Mouse (Mus musculus) liver, embryonic 11.5 days (tissue): ENCODE data around the gene Edc4. TPM values are rescaled to one million over a fixed set of nuclear protein-coding genes. Genes with fewer than 3 reads are reported as not detected.

Experiments
- ATAC-seq: fragments of 200-750 bp; cut with Nextera tagmentation; replicated peaks from 2 replicates; pipeline ENCODE4 v1.8.0; 2017; ENCODE audit warnings: moderate number of reproducible peaks, mild to moderate bottlenecking, moderate TSS enrichment, moderate library complexity; ENCODE audit not compliant: low FRiP score
- DNase-seq: peaks from one replicate; pipeline ENCODE4 v3.0.0-alpha.2; 2017; ENCODE audit warnings: low spot score
- H3K27ac ChIP-seq: fragments of 300-500 bp; sonication (generic); 2 replicates; pipeline ENCODE4 v1.5.1; 2014; ENCODE audit warnings: mild to moderate bottlenecking, low read depth, low read length, control low read depth
- H3K27me3 ChIP-seq: fragments of 300-500 bp; sonication (generic); replicated peaks from 2 replicates; pipeline ENCODE4 v1.6.1; 2014; ENCODE audit warnings: low read length, mixed read lengths; ENCODE audit not compliant: control insufficient read depth, insufficient read depth
- H3K36me3 ChIP-seq: fragments of 300-500 bp; sonication (generic); 2 replicates; pipeline ENCODE4 v1.6.1; 2014; ENCODE audit warnings: mild to moderate bottlenecking, low read length, moderate library complexity, mixed read lengths; ENCODE audit not compliant: control insufficient read depth, insufficient read depth
- H3K4me1 ChIP-seq: fragments of 300-500 bp; sonication (generic); replicated peaks from 2 replicates; pipeline ENCODE4 v1.6.1; 2014; ENCODE audit warnings: low read length, mixed read lengths; ENCODE audit not compliant: control insufficient read depth, insufficient read depth
- H3K4me2 ChIP-seq: fragments of 300-500 bp; sonication (generic); 2 replicates; pipeline ENCODE4 v1.6.1; 2014; ENCODE audit warnings: mild to moderate bottlenecking, control low read depth, moderate library complexity
- H3K4me3 ChIP-seq: fragments of 300-500 bp; sonication (generic); 2 replicates; pipeline ENCODE4 v1.5.1; 2014; ENCODE audit warnings: low read depth, low read length, control low read depth
- H3K9ac ChIP-seq: fragments of 300-500 bp; sonication (generic); 2 replicates; pipeline ENCODE4 v1.6.1; 2014; ENCODE audit warnings: low read depth, low read length, control low read depth
- H3K9me3 ChIP-seq: fragments of 300-500 bp; sonication (generic); 2 replicates; pipeline ENCODE4 v1.6.1; 2016; ENCODE audit warnings: low read length, inconsistent platforms, mixed read lengths; ENCODE audit not compliant: control insufficient read depth
- WGBS: fragments of 180-500 bp; shearing (Covaris S2); extraction: QIAGEN DNeasy Blood & Tissue Kit; methylation state at CpG from one replicate; pipeline ENCODE4 v1.1.7; 2014; 5-methylcytosine and 5-hydroxymethylcytosine counted together
- polyA plus RNA-seq: library from polyadenylated mRNA; unstranded; fragments of >200 nt; fragmentation: Nextera tagmentation; extraction: Ambion mirVana; gene quantifications from 2 replicates; pipeline ENCODE4 v1.2.1, GENCODE M21; 2014

The Edc4 gene
- polyA plus RNA-seq, 1 experiment from 2014 or later = 43.7 TPM

- H3K4me2 ChIP-seq = peak overlapping the region; percentile 54
- no peaks in the 10 kb centered on the region; the same call in 1 of the 2 replicates for H3K9me3 ChIP-seq
- peaks cover 50% of the 10 kb centered on the region for H3K36me3 ChIP-seq
- ATAC-seq (peak; percentile 13; the same call in 1 of the 2 replicates), DNase-seq (no peak)
- peak overlapping the region; percentile 41 for H3K4me3 ChIP-seq
- H3K4me1 ChIP-seq = peaks cover 19% of the 10 kb centered on the region
- H3K27ac ChIP-seq = peak overlapping the region; percentile 64; the same call in 1 of the 2 replicates
- H3K27me3 ChIP-seq = no peaks in the 10 kb centered on the region
- 88% methylated on average over 5 of the region's 5 CpGs for WGBS
- H3K9ac ChIP-seq = no peak overlapping the region
These were observed 61.9 kb downstream of the Edc4 start for GRCm38 (mm10) chr8:105942542-105942941.

DNA sequence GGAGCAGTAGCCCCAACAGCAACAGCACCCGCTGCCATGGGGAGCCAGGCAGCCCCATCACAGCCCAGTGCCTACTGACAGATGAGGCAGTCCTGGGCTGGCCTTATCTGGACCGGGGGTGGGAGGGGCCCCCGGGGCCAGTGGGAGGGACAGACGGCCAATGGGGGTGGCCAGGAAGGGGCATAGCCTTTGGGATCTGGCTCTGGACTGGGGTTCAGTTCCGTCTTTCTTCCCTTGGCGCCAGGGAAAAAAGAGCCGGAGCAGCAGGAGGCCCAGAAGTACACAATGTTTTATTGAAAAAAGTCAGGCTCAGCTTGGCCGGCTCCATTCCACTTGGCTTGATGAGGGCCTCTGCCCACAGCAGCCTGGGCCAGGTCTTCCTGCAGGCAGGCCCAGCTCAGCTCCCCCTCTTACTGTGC is 62.6 kb downstream of the Edc4 start, which contains the start of gene Lcat:
Gene Lcat (minus strand): TSS at position 62 of the 419 bp plus-strand sequence.
- peak; percentile 56 for DNase-seq
- no peaks in the 10 kb centered on the region; the same call in 1 of the 2 replicates for H3K9me3 ChIP-seq
- ATAC-seq = peak; percentile 63
- WGBS = 69% methylated on average over 8 of the region's 8 CpGs
- H3K4me1 ChIP-seq = peaks cover 15% of the 10 kb centered on the region
- 0 out of 2 replicates have a peak within 1 kb of the TSS, but pooled peaks have one; percentile 12 for H3K9ac ChIP-seq
- H3K36me3 ChIP-seq = peaks cover 52% of the 10 kb centered on the region
- peak within 1 kb of the TSS; percentile 41 for H3K4me3 ChIP-seq
- H3K27ac ChIP-seq = peak within 1 kb of the TSS; percentile 64
- H3K27me3 ChIP-seq = no peaks in the 10 kb centered on the region
- peak within 1 kb of the TSS; percentile 54 for H3K4me2 ChIP-seq

Other genes starting within 250 kb of the Edc4 start
- gene Ctcf, start 244.3 kb upstream of the Edc4 start, polyA plus RNA-seq = 79.0 and 83.2 TPM in 2 replicates
- 0.53 TPM in 1 of 2 replicates, not detected in the other for gene Agrp, start 243.5 kb upstream of the Edc4 start, polyA plus RNA-seq
- gene Carmil2, start 194.6 kb upstream of the Edc4 start, polyA plus RNA-seq = 0.82 and 0.90 TPM in 2 replicates
- 47.5 and 47.8 TPM in 2 replicates for gene Acd, start 179.8 kb upstream of the Edc4 start, polyA plus RNA-seq
- 12.8 and 18.2 TPM in 2 replicates for gene Pard6a, start 179.7 kb upstream of the Edc4 start, polyA plus RNA-seq
- 0.26 TPM in 1 of 2 replicates, not detected in the other for gene 4933405L10Rik, start 173.2 kb upstream of the Edc4 start, polyA plus RNA-seq
- 22.3 and 23.6 TPM in 2 replicates for gene Enkd1, start 172.7 kb upstream of the Edc4 start, polyA plus RNA-seq
- 9.0 and 10.7 TPM in 2 replicates for gene Gfod2, start 122.2 kb upstream of the Edc4 start, polyA plus RNA-seq
- gene Ranbp10, start 53.5 kb upstream of the Edc4 start, polyA plus RNA-seq = 20.2 and 22.0 TPM in 2 replicates
- gene Tsnaxip1, start 53.1 kb upstream of the Edc4 start, polyA plus RNA-seq = 0.12 TPM in 1 of 2 replicates, not detected in the other
- 37.0 and 37.5 TPM in 2 replicates for gene Cenpt, start 27.6 kb upstream of the Edc4 start, polyA plus RNA-seq
- 62.0 and 66.5 TPM in 2 replicates for gene Thap11, start 25.7 kb upstream of the Edc4 start, polyA plus RNA-seq
- gene Nutf2, start 20.3 kb upstream of the Edc4 start, polyA plus RNA-seq = 304 and 312 TPM in 2 replicates
- gene Nrn1l, start 12.7 kb downstream of the Edc4 start, polyA plus RNA-seq = not detected in 2 replicates
- gene Pskh1, start 19.6 kb downstream of the Edc4 start, polyA plus RNA-seq = 21.4 and 22.8 TPM in 2 replicates
- 1.9 and 3.0 TPM in 2 replicates for gene Ctrl, start 53.0 kb downstream of the Edc4 start, polyA plus RNA-seq
- gene Psmb10, start 57.6 kb downstream of the Edc4 start, polyA plus RNA-seq = 142 and 160 TPM in 2 replicates
- gene Lcat, start 62.5 kb downstream of the Edc4 start, polyA plus RNA-seq = 32.1 and 32.7 TPM in 2 replicates
- 25.6 and 25.8 TPM in 2 replicates for gene Slc12a4, start 85.2 kb downstream of the Edc4 start, polyA plus RNA-seq
- not detected in 2 replicates for gene Dpep3, start 98.5 kb downstream of the Edc4 start, polyA plus RNA-seq
- gene Dus2, start 110.5 kb downstream of the Edc4 start, polyA plus RNA-seq = 24.0 and 25.0 TPM in 2 replicates
- gene Dpep2nb, start 125.1 kb downstream of the Edc4 start, polyA plus RNA-seq = not detected in 2 replicates
- gene Ddx28, start 131.0 kb downstream of the Edc4 start, polyA plus RNA-seq = 22.3 and 22.5 TPM in 2 replicates
- gene Nfatc3, start 178.0 kb downstream of the Edc4 start, polyA plus RNA-seq = 5.3 and 6.2 TPM in 2 replicates